Mouse (Mus musculus) CD8-positive naive resting alpha-beta T cell, adult 57 days (primary cell): ENCODE results near the gene Ftsj1. TPM values are rescaled to one million over a fixed set of nuclear protein-coding genes. Genes with fewer than 3 reads are reported as not detected.

Experiments
- total RNA-seq: library from RNA; stranded (reverse); gene quantifications from one replicate; pipeline ENCODE4 v1.2.4, GENCODE M21; 2023

Gene Ftsj1
- 14.0 TPM for total RNA-seq

GRCm38 (mm10) chrX:8252334-8253285 is at the start of gene Ftsj1:
Gene Ftsj1, minus strand, starts transcription at chrX:8252406.

DNA sequence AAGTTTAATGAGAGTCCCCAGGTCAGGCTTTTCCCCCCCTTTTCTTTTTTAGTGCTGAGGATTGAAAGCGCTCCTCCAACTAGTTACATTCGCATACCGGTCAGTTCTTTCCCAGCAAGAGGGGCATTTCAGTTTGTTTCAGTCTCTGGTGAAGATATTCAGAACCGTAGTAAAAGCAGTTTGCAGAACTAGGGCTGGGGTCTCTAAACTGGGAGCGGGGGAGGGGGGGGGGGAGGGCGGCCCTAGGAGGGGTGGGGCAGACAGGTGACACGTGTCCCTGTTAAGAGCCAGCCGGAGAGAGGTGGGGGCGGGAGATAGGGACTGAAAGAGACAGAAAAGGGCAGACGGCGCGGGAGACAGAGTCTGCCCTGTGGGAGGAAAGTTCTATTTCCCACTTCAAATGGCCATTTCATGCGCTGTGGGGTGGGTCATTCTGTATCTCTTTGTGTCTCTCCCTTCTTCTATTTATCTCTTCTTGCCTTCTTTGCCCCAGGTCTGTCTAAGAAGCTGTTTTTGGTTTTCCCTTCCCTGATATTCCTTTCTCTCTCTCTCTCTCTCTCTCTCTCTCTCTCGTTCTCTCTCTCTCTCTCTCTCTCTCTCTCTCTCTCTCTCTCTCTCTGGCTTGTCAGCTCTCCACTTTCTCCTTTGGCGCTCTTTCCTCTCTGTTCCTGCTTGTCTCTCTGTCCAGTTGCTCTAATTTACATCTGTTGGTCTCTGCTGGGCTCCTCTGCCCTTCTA is 19.0 kb upstream of the Ftsj1 start, which contains the start of gene Slc38a5:
Gene Slc38a5 (plus strand): TSS at position 51 of the 738 bp plus-strand sequence.

DNA sequence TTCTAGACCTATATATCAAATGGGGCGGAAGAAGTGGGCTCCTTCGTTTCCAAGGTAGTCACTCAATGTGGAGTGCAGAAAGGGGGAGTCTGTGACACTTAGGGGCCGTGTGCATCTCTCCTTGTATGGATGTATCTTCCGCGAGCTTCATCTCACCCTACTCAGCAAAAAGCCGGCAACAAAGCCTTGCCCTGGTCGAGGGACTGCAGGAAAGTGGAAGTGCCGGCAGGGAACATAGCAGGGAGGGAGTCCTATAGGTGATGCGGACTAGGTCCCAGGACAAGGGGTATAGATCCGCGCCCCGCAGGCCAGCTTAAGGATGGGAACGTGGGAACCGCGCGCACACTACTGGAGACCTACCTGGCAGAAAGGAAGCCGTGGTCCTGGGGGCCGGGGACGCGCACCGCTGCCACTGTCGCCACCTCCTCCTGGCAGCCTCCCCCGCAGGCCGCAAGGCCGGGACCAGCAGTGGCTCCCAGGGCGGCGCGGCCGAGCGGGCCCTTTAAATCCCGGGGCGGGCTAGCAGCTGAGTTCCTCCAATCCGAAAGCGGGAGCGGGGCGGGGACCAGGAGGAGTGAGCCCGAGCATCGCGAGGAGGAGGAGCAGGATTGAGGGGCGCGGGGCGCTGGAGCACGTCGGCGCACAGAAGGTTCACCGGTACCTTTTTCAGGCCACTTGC is 46.1 kb downstream of the Ftsj1 start, which contains the start of gene Porcn:
Gene Porcn (minus strand): TSS at position 511 of the 679 bp plus-strand sequence.

GRCm38 (mm10) chrX:8193419-8193723 is 58.8 kb downstream of the Ftsj1 start, which contains the start of gene Ebp:
Gene Ebp, minus strand, starts transcription at chrX:8193512.

Other genes with a start within 250 kb of the Ftsj1 start
- not detected for gene Glod5, start 233.9 kb downstream of the Ftsj1 start, total RNA-seq
- gene Suv39h1, start 177.6 kb downstream of the Ftsj1 start, total RNA-seq, result 32.6 TPM
- 100 TPM for gene Was, start 161.9 kb downstream of the Ftsj1 start, total RNA-seq
- gene Wdr13, start 119.5 kb downstream of the Ftsj1 start, total RNA-seq, result 44.8 TPM
- gene Rbm3, start 106.5 kb downstream of the Ftsj1 start, total RNA-seq, result 531 TPM
- 16.1 TPM for gene Tbc1d25, start 76.2 kb downstream of the Ftsj1 start, total RNA-seq
- 41.9 TPM for gene Ebp, start 58.9 kb downstream of the Ftsj1 start, total RNA-seq
- not detected for gene Porcn, start 45.9 kb downstream of the Ftsj1 start, total RNA-seq
- not detected for gene Slc38a5, start 18.7 kb upstream of the Ftsj1 start, total RNA-seq
- not detected for gene Ssxb10, start 75.0 kb upstream of the Ftsj1 start, total RNA-seq
- not detected for gene Ssxb9, start 114.6 kb upstream of the Ftsj1 start, total RNA-seq
- gene Ssxb1, start 160.9 kb upstream of the Ftsj1 start, total RNA-seq, result not detected
- gene Ssxb2, start 209.3 kb upstream of the Ftsj1 start, total RNA-seq, result not detected